Mouse (Mus musculus) 3T3-L1 (cell line): ENCODE measurements around the gene Kif22.
A peak's percentile ranks its signal among the peaks of the same experiment; 100 is the strongest.

Experiments
- DNase-seq: peaks from one replicate; pipeline ENCODE4 v3.0.0-alpha.2; 2015; ENCODE audit warnings: low read depth, low spot score

Kif22 gene

DNA sequence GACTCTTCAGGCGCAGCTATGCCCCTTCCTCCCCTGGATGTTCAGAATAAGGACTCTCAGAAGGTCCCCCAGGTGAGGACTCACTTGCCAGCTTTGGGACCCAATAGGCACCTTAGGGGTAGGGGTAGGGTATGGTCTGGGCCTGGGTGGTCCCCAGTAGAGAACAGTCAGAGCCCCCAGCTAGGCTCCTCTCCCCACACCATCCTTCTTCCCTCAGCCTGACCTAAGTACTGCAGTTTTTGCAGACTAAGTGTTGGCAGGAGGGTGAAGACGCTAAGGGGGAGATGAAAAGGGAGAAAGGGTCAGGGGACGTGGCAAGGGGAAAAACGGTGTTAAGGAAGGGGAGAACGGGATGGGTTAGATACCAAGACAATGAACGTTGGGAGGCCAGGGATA lies 24.3 kb downstream of the Kif22 start:
- no peak for DNase-seq

DNA sequence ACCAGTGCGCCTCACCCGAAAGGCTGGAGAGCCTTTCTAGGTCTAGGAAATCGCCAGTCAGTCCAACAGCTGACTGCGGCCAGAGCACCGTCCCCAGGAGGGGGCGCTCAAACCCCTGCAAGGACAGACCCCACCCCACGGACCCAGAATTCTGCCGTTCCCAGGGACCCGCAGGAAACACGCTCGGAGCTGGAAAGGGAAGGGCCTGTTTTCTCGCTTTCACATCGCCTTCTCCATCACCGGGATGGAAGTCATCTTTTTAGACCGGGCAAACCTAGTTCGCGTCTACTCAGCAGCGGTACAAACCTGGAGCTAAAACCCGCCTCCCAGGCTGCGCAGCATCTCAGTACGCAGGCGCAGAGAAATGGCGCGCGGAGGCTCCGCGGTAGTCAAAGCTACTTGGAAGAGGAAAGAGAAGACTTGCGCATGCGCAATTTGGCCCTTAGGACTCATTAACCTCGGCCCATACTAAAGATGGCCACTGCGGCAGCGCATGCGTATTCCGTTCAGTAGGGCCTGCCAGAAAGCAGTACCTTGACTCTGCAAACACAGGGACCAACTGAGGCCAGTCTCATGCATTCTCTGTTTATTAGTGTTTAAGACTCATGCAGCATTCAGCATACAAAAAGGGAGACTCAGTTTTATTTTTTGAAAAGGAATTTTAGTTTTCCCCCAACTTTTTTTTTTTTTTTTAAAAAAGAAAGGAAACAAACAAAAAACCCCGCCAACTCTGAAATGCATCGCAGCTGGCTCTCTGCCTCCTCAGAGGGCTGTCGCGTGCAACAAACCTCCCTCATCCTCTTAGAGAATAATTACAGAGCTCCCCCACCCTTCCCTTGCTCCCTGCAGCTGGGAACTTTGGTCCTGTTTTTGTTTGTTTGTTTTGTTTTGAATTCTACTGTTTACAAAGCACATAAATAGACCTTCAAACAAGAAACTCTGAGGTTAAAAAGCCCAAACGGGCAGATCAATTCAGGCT lies 25.0 kb downstream of the Kif22 start, which contains the start of gene Pagr1a:
Gene Pagr1a (minus strand): TSS at position 382 of the 979 bp plus-strand sequence.
- DNase-seq = peak; percentile 99

DNA sequence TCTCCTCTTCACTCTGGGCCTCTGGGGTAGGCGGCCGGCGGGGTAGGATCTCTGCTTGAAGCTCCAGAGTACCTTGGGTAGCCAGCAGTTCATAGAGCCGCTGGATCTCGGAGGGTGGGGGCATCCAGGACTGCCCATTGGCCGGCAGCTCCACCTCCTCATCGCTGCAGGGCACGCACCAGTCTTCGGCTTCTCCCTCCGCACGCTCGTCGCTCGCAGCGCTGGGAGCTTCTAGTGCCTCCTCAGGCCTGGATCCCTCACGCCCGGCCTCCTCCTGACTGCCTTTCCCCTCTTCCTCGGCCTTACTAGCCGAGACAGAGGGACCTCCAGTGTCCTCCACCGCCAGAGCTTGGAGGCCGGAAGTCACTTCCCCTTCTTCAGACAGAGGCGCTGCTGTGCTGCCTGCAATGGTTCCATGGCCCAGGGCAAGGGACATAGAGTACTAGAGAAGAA lies 25.8 kb downstream of the Kif22 start:
- peak; percentile 67 for DNase-seq

DNA sequence TGATC lies 26.0 kb downstream of the Kif22 start, which contains the start of gene Pagr1b:
Gene Pagr1b (minus strand): TSS at position 4 of the 5 bp plus-strand sequence.
- no peak for DNase-seq

DNA sequence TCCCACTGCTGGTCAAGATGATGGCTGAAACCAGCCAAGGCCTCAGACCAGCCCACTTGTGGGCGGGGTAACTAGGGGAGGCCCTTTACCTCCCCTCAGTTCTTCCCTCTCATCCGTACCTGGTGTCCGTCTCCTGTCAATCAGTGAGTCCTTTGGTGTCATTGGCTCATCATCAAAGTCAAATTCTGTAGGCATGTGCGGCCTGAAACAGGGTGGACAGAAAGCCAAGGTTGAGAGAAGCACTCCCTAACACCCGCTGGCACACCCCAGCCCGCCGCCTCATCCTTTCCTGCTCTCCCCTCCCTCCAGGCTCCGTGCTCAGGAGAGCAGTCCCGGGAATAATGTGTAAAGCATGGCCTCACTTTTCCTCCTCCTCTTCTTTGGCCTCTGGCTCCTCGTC lies 26.2 kb downstream of the Kif22 start:
- DNase-seq = peak; percentile 80

DNA sequence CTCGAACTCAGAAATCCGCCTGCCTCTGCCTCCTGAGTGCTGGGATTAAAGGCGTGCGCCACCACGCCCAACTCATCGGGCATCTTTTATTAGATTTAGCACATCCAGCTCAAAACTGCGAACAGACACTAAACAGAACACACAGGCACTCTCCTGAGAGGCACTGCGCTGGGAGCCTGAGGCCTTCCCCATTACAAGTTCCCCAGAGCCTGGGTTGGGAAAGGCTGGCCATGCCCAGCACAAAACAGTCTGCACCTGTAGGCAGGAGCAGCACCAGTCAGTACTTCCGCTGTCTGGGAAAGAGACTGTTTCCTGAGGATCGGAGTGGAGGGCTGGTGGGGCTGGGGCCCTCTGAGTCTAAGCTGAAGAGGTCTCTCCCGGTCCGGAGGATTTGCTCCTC lies 27.3 kb downstream of the Kif22 start:
- DNase-seq = no peak

DNA sequence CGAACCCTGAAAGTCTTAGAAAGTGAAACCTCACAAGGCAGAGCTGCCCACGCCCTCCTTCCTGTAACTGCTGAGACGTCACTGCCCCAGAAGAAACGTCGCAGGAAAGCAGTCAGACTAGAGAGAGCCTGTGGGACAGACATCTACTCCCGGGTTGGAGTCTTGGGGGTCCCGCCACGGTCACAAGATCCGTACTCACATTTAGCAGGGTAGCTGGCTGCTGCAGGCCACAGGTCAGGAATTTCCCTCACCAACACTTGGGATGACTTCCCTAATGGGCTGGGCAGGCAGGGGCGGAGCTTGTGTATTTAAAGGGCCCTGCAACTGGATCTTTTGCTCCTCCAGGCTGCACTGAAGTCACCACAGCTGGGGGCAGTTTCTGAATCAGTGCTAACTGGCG lies 28.0 kb downstream of the Kif22 start, which contains the start of gene Mvp:
Gene Mvp (minus strand): TSS at position 302 of the 400 bp plus-strand sequence.
- peak; percentile 78 for DNase-seq

DNA sequence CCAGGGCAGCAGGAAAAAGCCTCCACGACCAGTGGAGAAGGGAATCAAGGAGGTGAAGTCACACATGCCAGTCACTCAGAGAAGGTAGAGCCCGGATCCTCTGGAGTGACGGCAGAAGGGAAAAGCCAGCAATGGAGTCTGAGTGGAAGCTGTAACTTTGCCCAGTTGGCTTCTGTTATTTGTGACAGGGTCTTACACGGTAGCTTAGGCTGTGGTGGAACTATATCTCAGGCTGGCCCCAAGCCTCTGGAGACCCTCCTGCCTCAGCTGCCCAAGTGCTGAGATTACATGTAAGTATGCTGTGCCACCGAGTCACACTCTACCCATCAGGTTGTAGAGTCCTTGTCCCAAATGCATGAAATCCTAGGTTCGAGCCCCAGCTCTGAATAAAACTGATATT lies 28.9 kb downstream of the Kif22 start:
- no peak for DNase-seq

DNA sequence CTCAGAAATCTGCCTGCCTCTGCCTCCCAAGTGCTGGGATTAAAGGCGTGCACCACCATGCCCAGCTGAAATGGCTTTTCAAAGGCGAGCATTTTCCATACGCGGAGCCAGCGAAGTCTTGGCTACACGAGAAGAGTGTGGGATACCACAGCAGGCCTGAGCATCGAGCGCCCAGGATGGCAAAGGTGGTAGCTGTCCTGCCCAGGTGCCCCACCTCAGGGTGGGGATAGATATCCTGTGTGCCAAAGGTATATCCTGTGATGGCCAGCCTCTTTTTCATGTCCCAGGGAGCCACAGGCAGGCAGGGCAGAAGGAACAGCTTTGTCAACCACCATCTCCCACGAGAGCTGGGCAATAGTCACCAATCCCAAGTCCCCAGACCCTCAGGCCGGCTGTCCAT lies 29.4 kb downstream of the Kif22 start:
- no peak for DNase-seq

DNA sequence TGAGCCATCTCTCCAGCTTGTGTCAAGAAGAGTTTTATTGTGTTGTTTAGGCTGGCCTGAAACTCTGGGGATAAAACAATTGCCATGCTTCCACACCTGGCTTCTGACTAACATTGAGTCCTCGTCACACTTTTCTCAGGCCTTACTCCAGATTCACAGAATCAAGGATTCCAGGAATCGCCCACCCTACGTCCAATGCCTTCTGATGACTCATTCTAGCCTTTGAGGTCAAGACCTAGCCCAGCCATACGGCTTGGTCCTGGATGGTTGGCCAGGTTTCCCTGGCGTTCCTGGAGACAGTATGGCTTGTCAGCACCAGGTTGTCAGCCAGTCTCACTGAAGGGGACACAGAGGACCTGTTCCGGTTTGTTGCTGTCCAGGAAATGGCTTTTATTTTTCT lies 29.9 kb downstream of the Kif22 start:
- DNase-seq = peak; percentile 30

DNA sequence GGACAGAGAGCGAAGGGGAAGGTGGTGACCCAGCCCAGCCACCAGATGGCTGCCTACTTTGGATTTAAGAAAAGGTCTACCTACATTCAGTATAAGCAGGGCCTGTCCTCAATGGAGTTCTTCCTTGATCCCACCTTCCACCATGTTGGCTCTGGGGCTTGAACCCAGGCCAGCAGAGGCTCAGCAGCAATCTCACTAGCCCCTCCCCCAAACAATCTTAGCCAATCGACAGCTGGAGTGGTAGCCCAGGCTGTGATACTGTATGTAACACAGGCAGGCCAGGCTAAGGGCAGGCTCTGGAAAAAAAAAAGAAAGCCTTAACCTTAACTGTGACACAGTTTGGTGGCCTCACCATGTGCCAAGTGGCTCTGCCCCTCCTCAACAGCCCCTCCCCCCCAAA lies 30.6 kb downstream of the Kif22 start:
- DNase-seq = no peak

DNA sequence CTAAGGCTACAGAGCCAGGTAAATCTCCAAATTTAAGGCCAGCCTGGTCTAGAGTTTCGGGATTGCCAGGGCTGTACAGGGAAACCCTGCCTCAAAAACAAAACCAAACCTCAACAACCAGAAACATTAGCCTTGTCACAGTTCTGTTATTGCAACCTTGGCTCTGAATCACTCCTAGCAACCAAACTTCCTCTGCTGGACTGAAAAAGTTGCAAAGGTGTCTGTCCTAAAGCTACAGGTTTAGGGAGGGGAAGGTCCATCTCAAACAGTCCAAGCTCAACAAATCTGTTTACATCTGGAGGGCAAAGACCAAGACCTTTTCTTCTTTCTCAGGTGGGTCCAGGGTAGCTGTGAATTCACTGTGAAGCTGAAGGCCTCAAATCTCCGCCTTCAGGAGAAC lies 31.2 kb downstream of the Kif22 start:
- DNase-seq = no peak

DNA sequence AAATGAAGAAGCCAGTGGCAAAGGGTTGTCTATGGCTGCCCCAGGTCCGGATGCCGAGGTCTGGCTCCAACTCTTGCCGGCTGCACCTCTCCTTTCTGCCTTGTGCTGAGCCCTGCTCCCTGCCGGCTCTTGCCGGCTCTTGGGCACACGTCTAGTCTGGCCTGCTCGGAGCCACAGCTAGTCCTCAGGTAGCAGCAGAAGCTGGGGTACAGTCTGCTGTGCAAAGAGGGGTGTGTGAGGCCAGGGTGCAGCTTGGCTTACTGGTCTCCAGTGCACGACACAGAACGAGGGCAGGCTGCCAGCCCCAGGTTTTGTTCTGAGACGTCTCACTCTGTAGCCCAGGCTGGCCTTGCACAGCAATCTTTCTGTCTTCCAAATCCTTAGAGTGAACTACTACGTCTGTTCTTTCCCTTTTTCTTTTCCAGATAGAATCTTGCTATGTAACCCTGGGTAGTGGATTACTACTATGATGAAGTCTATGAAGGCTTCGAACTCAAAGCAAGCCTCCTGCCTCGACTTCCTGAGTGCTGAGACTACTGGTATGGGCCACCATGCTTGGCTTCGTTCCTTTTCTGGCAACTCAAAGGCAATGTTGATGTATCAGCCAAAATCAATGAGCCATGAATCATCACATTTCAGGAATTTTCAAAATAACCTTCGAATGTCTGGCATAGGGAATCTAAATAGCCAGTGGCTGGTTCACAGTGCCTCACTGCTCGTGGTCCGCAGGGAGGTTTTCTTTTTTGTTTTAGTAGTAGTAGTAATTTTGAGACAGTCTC lies 32.8 kb downstream of the Kif22 start:
- DNase-seq = no peak

DNA sequence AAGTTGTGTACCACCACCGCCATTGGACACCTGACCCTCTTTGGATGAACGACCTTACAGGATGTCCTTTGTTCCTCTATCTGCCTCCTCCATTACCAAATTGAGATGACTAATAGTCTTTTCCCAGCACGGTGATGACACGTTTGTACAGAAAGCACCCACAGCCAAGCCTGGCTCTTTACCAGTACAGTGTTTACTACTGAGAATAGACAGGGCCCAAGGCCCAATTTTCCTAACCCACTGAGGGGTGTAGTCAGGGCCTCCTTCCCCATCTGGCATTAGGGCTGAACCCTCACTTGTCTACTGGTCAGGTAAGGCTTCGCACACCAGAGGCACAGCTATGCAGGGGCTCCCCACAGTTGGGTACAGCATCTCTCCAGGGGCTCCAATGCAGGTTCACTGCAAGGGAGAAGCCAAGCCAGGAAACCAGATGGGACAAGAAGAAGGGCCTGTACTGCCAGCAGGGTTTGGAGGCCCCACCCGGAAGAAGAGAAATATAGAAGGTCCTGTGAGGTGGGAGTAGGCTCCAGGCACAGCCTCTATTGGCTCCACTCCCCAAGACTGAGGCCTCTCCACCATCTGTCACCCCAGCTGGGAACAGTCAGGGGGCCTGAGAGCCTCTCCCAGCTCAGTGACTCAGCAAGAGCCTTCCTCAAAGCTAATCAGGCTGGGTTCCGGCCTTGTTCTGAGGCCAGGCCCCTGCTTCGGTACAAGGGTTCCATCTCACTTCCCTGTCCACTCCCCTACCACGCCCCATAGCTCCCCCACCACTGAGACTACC lies 33.8 kb downstream of the Kif22 start:
- DNase-seq = peak; percentile 82

DNA sequence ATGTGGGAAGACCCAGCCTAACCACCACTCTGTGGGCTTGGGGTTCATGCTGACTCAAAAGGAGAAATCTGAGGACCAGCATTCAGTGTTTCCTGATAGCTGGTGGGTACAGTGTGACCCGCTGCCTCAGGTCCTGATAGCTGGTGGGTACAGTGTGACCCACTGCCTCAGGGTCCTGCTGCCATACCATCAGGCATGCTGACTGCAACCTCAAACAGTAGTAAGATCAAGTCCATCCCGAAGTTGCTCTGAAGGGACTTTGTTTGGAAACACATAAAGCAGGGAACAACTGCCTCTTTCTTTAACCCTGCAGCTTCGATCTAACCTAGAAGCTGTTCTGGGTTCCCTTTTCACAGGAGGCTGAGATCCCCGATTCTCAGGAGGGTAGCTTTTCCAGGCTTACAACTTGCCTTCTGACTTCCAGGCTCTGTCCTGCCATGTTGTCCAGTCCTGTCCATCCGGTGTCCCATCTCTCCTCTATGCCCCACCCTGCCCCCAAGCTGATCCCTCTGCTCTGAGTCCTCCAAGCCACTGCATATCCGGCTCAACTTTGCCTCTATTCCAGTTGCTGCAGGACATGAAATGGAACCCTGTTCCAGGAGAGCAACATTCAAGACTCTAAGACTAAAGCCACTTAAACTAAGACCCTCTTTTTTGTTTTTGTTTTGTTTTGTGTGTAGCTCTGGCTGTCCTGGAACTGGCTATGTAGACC lies 34.8 kb downstream of the Kif22 start:
- no peak for DNase-seq

DNA sequence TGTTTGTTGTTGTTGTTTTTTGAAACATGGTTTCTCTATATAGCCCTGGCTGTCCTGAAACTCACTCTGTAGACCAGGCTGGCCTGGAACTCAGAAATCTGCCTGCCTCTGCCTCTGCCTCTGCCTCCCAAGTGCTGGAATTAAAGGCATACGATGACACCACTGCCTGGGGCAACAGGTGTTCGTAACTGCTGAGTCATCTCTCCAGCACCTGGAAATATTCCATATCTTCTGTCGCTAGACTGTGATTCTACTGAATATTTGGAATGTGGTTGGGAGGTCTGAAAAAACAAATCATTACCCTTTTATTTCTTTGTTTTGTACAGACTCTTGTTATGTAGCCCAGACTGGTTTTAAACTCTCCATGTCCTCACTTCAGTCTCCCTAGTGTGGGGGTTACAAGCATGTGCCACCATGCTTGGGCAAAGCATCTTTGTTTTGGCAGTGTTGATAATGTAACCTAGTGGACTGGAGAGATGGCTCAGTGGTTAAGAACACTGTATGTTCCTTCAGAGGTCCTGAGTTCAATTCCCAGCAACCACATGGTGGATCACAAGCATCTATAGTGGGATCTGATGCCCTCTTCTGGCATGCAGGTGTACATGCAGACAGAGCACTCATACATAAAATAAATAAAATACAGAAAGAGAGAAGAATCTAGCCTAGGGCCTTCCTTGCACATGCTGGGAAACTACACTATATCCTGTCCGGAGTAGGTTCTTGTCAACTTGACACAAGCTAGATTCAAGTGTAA lies 38.0 kb downstream of the Kif22 start:
- no peak for DNase-seq

DNA sequence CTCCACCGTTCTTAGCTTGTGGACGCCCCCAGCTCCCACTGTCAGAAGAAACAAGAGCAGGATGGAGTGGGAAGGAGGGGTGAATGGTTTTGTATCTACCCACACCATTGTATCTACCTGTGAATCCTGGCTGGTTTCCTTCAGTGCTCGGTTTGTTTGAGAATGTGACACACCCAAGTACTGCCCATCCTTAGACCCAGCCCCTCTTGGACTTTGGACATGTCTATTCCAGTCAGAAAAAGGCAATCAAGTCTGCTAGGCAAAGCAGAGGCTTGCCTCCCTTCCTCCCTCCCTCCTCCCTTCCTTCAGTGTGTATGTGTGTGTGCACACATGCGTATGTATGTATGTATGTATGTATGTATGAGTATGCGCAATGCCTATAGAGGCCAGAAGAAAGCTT lies 38.7 kb downstream of the Kif22 start:
- no peak for DNase-seq

DNA sequence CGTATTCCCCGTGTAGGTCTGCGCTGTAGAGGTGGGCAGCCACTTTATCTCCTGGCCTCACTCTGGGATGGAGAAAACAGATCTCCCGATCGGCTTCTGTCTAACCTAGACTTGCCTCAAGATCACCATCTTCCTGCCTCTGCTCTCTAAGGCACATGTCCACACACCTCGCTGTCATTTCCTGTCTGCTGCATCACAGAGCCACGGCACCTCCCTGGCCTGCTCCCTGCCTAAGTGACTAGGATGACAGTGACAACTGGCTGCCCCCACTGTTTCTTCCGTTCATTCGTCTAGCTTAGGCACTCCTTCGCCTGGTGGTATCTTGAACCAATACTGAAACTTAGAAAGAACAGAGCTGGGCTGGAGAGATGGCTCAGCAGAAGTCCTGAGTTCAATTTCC lies 42.7 kb downstream of the Kif22 start:
- DNase-seq = no peak

DNA sequence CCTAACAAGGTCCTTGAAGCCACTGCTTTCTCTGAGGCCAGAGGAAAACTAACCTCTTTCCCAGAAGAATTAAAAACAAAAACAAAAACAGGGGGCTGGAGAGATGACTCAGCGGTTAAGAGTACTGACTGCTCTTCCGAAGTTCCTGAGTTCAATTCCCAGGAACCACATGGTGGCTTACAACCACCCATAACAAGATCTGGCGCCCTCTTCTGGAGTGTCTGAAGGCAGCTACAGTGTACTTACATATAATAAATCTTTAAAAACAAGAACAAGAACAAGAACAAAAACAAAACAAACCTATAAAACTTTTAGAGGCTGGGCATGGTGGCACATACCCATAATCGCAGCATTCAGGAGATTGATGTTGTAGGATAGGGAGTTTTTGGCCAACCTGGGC lies 45.8 kb downstream of the Kif22 start:
- no peak for DNase-seq

DNA sequence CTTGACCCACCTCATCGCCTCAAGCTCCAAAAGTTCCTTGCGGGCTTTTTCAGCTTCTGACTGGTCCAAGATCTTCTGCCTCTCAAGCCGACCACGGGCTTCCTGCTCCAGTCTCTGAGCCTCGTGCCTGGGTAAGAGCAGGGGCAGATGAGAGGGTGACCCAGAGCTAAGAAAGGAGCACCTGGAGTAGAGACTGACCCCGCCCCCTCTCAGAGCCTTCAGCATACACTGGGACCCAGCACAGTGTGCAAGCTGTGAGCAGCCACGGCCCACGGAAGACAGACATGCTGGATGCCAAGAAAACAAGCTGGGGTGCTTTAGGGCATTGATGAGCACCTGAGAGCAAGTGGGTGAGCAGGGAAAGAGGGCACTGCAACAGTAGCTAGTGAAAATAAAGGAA lies 53.5 kb downstream of the Kif22 start:
- no peak for DNase-seq

DNA sequence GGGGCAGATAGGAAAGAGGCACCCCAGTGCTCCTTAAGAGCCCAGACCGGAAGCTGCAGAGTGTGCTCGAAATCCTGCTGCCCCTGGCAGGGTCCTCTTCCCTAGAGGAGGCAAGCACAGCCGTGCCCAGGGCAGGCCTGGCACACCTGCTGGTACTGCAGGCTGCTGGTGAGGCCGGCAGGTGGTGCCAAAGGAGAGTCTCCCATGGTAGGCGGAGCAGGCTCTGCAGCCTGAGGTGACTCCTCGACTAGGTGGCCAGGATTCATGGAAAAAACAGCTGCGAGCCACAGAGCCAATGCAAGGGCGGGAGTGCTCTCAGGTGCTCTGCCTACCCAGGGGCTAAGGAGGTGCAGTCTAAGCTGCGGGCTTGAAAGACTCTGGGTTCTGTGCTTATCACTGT lies 56.0 kb downstream of the Kif22 start:
- no peak for DNase-seq
